Mouse (Mus musculus) mouse trophoblast stem cell (cell line): ENCODE measurements around the gene Gje1.

ENCODE experiments used
- in situ Hi-C, 2 experiments: fragments of 300-500 bp; cut with MseI, MboI; formaldehyde crosslinking; loops; 2 replicates in 1 of 2; 3 replicates in 1 of 2; pipeline ENCODE4 v1.15.1; 2025

The Gje1 gene

DNA sequence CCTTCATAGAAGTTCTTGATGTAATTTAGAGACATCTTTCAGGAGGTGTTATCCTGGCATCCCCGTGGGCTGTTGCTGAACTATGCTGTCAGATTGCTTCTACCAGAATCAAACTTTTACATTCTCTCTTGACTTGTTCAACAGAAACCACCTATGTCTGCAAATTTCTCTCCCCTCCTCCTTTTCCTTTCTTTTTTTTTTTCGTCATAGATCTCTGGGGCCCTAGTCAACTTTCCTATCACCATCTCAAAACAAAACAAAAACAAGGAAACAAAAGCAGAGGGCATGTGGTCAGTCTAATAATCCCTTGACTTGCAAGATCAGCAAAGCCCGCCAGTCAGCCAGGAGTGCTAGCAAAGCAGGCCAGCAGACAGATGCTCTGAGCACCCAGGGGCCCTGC, at the start of gene Gje1:
Gene Gje1, minus strand, starts transcription at position 101 of the 400 bp plus-strand sequence.
- in situ Hi-C loops = no loop called here

DNA sequence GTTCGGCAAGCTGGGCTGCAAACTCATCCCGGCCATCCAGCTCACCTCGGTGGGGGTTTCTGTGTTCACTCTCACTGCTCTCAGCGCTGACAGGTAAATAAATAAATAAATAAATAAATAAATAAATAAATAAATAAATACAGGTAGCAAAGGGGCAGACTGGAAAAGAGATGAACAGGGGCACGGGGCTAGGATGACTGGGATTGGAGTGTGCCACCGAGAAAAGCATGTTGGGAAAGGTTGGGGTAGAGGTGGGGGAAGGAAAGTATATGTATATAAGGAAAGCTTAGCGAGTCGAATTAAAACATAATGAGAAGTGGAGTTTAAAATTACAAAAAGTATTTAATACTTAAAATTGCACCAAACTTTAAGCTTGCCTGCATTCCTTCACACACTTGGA, 42.6 kb upstream of the Gje1 start:
- in situ Hi-C loops = no loop called here

DNA sequence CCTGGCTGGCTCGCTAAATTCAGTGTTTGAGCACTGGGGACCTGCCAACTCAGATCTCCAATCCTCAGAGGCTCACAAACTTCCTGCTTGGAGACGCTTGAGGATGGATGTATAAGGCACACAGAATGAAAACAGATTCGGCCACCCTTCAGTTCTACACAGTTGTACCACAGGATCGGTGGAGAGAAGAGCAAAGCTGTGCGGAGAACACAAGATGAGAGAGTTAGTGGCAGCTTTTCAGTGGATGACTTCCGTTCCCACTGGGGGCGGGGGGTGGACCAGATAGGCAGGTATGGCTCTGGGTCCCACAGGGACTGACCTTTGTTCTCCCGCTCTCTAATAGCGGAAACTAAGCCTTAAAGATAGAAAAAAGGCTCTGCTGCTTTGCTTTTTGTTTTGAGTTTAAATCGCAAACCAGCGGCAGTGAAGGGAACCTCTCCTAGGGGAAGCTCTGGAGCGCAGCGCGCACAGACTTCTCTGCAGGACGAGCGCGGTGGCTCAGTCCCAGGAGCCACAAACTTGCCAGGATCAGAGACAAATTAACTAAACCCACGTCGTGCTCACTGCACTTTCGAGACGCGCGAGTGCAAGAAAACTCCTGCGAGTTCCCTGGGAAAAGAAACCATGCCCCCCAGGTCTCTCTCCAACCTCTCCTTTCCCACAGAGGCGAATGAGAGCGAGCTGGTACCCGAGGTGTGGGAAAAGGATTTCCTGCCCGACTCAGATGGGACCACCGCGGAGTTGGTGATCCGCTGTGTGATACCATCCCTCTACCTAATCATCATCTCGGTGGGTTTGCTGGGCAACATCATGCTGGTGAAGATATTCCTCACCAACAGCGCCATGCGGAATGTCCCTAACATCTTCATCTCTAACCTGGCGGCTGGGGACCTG, 41.9 kb upstream of the Gje1 start:
- in situ Hi-C loops = no loop called here

DNA sequence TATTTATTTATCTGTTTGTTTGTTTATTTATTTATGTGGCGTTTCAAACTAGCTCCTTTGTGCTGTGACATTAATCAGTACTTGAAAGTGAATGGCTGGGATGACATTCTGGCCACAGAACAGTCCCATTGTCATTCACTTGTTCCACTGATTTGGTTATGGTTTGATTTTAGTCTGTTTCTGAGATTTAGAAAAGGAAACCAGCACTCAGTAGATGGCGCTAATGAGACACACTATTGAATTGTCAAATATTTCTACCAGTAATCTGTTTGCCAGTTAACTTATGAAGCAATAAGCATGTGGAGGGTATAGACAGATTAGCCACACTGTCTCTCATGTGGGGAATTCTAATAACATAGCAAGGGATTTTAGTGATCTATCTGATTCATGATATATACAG, 16.3 kb upstream of the Gje1 start:
- in situ Hi-C loops = no loop called here

DNA sequence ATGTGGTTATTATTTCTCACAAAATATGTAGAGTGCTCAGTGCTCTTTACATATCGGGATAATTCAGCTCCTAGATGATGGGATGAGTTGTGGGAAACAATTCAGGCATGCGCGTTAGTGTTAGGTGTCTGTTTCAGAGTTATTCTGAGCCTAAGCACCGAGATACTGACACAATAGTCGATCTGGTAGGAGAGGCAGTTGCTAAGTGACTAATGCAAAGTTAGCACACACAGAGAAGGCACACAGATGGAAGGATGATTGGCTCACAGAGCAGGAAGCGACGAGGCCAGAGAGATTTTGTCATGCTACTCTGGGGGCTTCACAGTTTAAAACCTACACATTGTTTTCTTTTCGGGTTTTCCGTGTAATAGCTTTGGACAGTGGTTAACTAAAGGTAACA, 7.7 kb upstream of the Gje1 start:
- in situ Hi-C loops = no loop called here

DNA sequence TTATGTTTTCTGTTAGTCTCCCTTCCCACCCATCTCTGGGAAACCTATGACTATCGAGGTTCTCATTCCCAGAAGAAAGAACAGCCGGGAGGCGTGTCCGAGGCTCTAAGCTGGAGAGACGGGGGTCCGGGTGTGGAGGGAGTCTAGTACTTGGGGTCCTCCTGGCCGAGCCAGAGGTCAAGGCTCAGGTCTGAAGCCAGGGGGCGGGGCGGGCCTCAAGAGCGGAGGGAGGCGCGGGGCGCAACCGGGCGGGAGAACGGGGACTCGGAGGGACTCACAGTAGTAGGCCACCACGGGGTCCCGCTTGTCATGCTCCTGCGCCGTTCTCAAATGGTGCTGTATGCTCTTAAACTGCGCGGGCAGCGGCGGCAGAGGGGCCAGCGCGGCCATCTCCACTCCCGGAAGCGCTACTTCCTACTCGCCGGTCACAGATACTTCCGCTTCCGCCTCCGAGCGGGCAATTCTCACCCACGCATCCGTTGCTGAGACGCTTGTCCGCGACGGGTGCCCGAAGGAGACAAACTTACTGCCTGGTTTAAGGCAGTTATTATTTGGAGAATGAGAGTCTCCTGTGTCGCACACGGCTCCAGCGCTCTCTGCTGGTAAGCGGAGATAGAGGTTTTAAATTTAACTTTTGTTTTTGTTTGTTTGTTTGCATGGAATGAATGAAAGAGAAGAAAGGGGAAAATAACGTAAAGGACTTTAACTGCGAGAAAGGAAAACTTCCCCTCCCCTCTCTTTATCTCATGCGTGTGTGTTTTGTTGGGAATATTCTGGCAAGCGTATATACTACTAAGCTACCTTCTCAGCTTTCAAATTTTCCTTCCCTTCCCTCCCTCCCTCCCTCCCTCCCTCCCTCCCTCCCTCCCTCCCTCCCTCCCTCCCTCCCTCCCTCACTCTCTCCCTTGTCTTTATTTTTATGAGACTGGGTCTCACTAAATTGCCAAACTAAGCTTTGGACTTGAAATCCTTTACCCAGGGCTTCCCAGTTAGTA, 12.6 kb downstream of the Gje1 start, which contains the start of the genes Vta1 and Nmbr:
Gene Vta1, minus strand, starts transcription at position 489 of the 995 bp plus-strand sequence.
Gene Nmbr, plus strand, starts transcription at position 520 of the 995 bp plus-strand sequence.
- in situ Hi-C loops = loop anchor here in 1 of 2 experiments (10.0 kb wide), 1 partner anchor 251 kb away; no protein-coding TSS in a partner anchor

DNA sequence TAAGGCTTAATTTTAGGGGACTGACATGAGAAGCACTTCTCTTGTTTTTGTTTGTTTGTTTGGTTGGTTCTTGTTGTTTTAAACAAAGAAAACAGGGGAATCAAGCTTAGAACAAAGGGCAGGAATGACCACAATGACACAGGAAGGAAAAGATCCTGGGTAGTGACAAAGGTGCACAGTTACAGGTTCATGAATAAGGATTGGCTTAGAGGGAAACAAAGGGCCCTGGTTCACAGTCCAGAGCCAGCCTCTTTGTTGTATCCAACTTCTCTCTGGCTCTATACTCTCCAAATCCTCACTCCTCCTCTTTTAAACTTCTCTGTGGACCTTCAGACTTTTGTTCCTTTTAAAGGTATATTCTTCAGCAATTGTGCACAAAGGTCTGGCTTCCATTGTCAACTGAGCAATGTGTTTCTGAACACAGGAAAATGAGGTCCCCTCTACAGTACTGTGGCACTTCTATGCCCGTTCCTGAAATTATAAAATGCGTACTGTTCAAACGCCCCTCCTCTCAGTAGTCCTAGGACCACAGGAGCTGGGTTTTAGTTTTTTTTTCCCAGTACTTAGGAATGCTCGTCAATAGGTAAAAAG, 14.1 kb downstream of the Gje1 start:
- in situ Hi-C loops = loop anchor here in 1 of 2 experiments (10.0 kb wide), 1 partner anchor 249 kb away; no protein-coding TSS in a partner anchor

DNA sequence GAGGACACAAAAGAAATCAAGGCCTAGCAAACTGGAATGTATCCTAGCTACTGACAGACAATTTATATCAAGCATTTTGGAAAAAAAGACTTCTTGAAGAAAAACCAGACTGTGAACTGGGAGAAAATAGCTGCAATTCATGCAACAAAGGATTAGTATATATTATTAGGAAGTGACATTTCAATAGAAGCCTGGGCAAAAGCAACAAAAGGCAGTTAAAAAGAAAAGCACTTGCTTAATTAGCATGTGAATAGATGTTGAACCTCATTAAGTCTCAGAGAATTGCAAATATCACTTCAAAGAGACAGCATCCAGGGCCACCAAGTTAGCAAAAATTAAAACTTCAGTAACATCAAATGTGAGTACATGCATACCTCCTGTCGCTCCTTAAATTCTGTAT, 14.8 kb downstream of the Gje1 start:
- in situ Hi-C loops = loop anchor here in 1 of 2 experiments (10.0 kb wide), 1 partner anchor 248 kb away; no protein-coding TSS in a partner anchor

DNA sequence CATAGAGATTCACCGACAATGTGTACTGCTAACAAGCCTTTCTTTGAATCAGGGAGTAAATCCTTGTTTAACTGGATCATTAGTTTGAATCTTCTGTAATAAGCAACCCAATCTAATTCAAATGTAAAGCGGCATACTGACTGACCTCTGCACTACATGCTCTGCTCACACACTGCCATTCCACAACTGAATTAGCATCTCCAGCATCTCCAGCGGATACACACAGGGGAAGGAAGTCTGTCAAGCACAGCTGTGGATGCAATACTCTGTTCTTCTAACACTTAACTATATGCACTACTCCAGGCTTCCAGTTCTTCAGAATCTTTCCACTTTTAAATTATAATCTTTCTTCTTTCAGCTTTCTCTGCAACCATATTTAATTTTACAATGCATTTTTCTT, 27.7 kb downstream of the Gje1 start:
- in situ Hi-C loops = no loop called here

DNA sequence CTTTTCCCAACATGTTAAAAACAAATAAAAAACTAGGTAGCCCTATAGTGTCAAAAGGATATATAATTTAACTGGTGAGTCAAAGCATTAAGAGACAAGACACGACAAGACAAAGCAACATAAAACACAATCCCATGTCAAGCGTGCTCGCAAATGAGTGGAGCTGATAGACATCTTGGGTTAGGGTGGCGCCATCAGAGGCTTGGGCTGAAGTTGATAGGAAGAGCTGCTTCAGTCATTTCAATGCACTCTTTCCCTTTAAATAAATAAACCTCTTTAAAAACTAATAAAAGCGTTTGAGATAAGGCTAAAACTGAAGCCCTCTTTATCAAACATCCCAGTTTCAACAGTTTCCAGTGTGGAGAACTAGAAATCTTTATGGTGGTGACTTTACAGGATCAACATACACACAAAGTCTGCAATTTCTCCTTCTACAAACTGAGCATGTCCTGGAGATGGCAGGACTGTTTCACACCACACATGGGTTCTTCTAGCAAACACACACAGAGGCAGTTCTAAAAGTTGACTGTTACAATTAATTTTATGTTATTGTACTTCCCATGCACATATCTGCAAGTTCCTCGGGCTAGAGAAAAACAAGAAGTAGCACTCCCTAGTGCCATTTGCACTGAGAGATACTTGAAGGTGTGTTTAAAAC, 29.1 kb downstream of the Gje1 start:
- in situ Hi-C loops = loop anchor here in 1 of 2 experiments (10.0 kb wide), 1 partner anchor 234 kb away; no protein-coding TSS in a partner anchor

DNA sequence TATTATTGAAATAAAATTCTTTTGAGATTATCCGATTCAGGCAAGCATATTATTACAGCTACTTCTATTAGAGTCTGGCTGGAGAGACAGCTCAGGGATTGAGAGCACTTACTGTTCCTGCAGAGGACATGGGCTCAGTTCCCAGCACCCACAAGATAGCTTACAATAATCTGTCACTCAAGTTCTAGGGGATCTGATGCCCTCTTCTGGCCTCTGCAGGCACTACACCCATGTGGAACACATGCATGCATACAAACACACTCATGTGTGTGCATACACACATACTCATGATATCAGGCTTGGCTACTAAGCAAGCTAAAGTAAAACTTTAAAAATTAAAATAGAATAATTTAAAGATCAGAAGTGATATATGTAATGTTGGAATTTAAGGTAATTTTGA, 32.4 kb downstream of the Gje1 start:
- in situ Hi-C loops = loop anchor here in 1 of 2 experiments (10.0 kb wide), 1 partner anchor 231 kb away; no protein-coding TSS in a partner anchor

DNA sequence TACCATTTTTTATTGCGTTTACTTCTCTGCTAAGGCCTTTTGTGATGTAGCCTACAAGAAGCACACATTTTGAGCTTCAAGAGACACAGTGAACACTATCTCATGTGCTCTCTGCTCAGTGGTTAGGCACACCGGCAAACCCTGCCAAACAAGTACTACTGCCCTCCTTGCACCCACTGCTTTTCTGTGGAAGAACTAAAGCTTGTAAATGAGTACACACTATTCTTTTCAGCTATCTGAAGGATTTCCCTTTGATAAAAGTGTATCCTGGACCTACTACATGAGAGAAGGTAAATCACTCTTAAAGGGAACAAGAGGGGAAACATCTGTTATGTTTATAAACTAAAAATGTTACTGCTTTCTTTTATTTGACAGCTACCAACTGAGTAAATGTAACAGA, 51.9 kb downstream of the Gje1 start:
- in situ Hi-C loops = no loop called here
